Mouse (Mus musculus): ENCODE results near the gene Ovgp1.

DNA sequence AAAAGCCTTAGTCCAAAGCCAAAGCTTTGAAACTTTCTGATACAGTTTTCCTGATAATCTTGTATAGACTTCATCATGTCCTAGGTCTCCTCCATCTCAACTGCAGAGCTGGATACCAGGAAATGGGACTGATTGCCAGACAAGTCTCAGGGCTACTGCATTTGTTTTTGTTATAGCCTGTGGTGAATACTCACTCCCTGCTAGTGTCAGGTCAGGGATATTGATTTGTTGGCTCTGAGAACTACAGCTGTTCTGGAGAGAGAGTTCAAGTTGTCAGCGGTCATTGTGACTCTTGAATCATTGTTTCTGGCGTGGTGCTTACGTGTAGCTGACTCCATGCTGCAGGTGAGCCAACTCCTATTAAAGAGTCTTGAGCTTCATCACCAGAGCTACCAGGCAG is at the start of gene Ovgp1:
- TF ChIP-seq CTCF (IDR thresholded peaks at IDR 0.05; ENCODE audit: low read depth, low read length) (no peak), POLR2A (IDR thresholded peaks at IDR 0.05; ENCODE audit: insufficient read depth, low read length) (no peak)

Data from ES-Bruce4 (cell line).